Mouse (Mus musculus): Measurements from ENCODE around the gene Opcml.

DNA sequence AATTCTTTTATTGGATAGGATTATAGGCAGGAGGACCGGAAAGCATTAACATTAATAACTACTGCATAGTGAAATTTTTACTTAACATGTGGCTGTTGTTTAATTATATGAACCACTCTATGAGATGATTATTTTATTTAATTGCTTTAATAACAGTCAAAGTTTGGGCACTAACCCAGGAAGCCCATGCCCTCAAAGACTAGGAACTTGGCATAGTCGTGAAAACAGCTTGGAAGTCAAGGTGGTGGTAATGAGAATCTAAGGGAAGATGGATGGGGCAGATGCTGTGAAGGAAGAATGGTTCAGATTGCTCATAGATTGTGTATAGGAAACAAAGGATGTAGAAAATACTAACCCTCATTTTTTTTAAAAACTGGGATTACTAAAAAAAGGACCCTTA is 399.7 kb downstream of the Opcml start:
- TF ChIP-seq CTCF (IDR thresholded peaks at IDR 0.05; ENCODE audit: low read depth, low read length): no peak
- TF ChIP-seq POLR2A (IDR thresholded peaks at IDR 0.05; ENCODE audit: extremely low read depth, insufficient read depth, low read length): no peak

Data from liver, adult 2 months (tissue).